Mouse (Mus musculus): ENCODE results near the gene Ints6. TPM values are rescaled to one million over a fixed set of nuclear protein-coding genes. Genes with fewer than 3 reads are reported as not detected.

The Ints6 gene
- 13.1 and 13.5 TPM in 2 replicates for polyA plus RNA-seq (2012; rRNA removed)

DNA sequence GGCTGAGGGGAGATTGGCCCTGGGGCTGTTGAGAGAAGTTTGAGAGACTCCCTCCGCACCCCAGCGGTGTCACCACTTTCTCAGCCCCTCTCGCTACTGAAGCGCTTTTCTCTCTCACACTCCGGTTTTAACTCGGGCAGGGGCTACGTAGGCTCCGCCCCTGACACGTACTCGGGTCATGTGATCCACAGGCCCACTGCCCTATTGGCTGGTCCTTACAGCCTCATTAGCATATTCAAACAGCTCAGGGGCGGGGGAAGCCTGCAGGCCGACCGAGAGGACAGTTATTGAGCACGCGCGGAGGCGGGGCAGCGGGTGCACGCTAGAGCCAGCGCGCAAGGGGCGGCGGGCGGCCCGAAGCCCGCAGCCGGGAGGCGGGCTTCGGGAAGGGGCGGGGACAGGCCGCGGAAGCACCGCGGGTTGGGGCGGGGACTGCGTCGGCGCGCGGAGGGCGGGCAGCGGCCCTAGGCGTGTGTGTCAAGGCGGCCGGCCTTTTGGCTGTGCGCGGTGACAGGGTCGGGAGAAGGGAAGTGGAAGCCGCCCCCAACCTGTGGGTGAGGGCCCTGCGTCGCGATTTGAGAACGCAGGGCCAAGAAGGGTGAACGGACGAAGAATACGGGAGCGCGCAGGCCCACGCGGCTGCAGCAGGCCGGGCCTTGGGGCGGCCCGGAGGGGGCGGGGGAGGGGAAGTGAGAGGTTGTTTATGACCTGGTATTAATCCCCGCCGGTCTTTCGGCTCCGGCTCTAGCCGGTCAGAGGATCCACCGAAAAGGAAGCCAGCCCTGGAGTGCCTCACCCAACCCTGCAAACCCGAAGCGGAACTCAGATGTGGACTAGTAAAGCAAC lies at the start of gene Ints6:
Ints6 (minus strand) TSS at position 134 of the 846 bp plus-strand sequence.

DNA sequence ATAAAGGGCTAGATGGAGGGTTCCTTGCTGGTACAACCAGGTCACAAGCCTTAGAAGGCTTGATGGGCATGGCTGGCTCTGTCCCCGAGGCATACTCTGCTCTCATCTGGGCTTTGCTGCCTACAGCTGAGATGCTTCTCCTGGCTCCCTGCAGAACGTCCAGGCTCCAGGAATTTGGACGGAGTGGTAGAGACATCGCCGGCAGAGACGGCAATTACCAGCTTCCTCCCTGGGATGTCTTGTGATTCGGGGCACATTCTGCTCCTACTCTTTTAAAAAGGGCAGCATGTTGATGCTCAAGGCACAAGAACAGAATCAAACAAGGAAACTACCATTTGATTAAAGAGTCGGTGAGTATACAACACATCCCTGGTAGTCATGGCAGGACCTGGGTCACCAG lies 97.6 kb downstream of the Ints6 start, which contains the start of gene Serpine3:
Serpine3 (plus strand) TSS at position 301 of the 400 bp plus-strand sequence.

Other genes starting within 250 kb of the Ints6 start
- gene Fam124a, start 205.4 kb downstream of the Ints6 start, polyA plus RNA-seq (2012; rRNA removed) = 58.3 and 61.0 TPM in 2 replicates
- not detected in 2 replicates for gene Gm4131, start 194.2 kb downstream of the Ints6 start, polyA plus RNA-seq (2012; rRNA removed)
- 0.05 TPM in 1 of 2 replicates, not detected in the other for gene Serpine3, start 97.5 kb downstream of the Ints6 start, polyA plus RNA-seq (2012; rRNA removed)
- gene Wdfy2, start 76.5 kb upstream of the Ints6 start, polyA plus RNA-seq (2012; rRNA removed) = 10.9 and 11.4 TPM in 2 replicates
- not detected in 2 replicates for gene Defb48, start 223.3 kb upstream of the Ints6 start, polyA plus RNA-seq (2012; rRNA removed)
- gene Defb47, start 236.9 kb upstream of the Ints6 start, polyA plus RNA-seq (2012; rRNA removed) = 0.27 TPM in 1 of 2 replicates, not detected in the other